Mouse (Mus musculus) forebrain, embryonic 12.5 days (tissue): ENCODE measurements around the gene Rrp7a. TPM values are rescaled to one million over a fixed set of nuclear protein-coding genes. Genes with fewer than 3 reads are reported as not detected.

Experiments
- ATAC-seq: fragments of 200-750 bp; cut with Nextera tagmentation; 2 replicates; pipeline ENCODE4 v1.8.0; 2017; ENCODE audit warnings: moderate TSS enrichment; ENCODE audit not compliant: low FRiP score
- H3K27ac ChIP-seq: fragments of 300-500 bp; sonication (generic); 2 replicates; pipeline ENCODE4 v1.5.1; 2016; ENCODE audit warnings: mild to moderate bottlenecking
- H3K27me3 ChIP-seq: fragments of 300-500 bp; sonication (generic); 2 replicates; pipeline ENCODE4 v1.6.1; 2016; ENCODE audit warnings: mild to moderate bottlenecking
- H3K36me3 ChIP-seq: fragments of 300-500 bp; sonication (generic); replicated peaks from 2 replicates; pipeline ENCODE4 v1.6.1; 2016; ENCODE audit warnings: mild to moderate bottlenecking
- H3K4me1 ChIP-seq: fragments of 300-500 bp; sonication (generic); 2 replicates; pipeline ENCODE4 v1.6.1; 2016
- H3K4me2 ChIP-seq: fragments of 300-500 bp; sonication (generic); 2 replicates; pipeline ENCODE4 v1.6.1; 2016; ENCODE audit warnings: mild to moderate bottlenecking, moderate library complexity
- H3K4me3 ChIP-seq: fragments of 300-500 bp; sonication (generic); replicated peaks from 2 replicates; pipeline ENCODE4 v1.5.1; 2016; ENCODE audit warnings: mild to moderate bottlenecking
- H3K9ac ChIP-seq: fragments of 300-500 bp; sonication (generic); 2 replicates; pipeline ENCODE4 v1.6.1; 2016; ENCODE audit warnings: mild to moderate bottlenecking
- H3K9me3 ChIP-seq: fragments of 300-500 bp; sonication (generic); 2 replicates; pipeline ENCODE4 v1.6.1; 2016
- WGBS: fragments of 180-500 bp; shearing (Covaris S2); methylation state at CpG from one replicate; pipeline ENCODE4 v1.1.7; 2016; 5-methylcytosine and 5-hydroxymethylcytosine counted together
- polyA plus RNA-seq: library from polyadenylated mRNA; unstranded; fragments of >200 nt; fragmentation: Nextera tagmentation; extraction: Ambion mirVana; gene quantifications from 2 replicates; pipeline ENCODE4 v1.2.1, GENCODE M21; 2016

The Rrp7a gene
- polyA plus RNA-seq, 1 experiment from 2014 or later = 64.8 TPM

GRCm38 (mm10) chr15:83164971-83165471 lies 42.4 kb upstream of the Rrp7a start:
- Histone ChIP-seq H3K9ac (no peak overlapping the region), H3K9me3 (no peaks in the 10 kb centered on the region), H3K27me3 (no peaks in the 10 kb centered on the region), H3K4me3 (no peak overlapping the region), H3K4me2 (no peak overlapping the region), H3K4me1 (peaks cover 14% of the 10 kb centered on the region), H3K27ac (0 out of 2 replicates have a peak overlapping the region, but pooled peaks have one; percentile 31), H3K36me3 (peaks cover 24% of the 10 kb centered on the region)
- 83% methylated on average over 5 of the region's 5 CpGs for WGBS
- ATAC-seq = no peak

DNA sequence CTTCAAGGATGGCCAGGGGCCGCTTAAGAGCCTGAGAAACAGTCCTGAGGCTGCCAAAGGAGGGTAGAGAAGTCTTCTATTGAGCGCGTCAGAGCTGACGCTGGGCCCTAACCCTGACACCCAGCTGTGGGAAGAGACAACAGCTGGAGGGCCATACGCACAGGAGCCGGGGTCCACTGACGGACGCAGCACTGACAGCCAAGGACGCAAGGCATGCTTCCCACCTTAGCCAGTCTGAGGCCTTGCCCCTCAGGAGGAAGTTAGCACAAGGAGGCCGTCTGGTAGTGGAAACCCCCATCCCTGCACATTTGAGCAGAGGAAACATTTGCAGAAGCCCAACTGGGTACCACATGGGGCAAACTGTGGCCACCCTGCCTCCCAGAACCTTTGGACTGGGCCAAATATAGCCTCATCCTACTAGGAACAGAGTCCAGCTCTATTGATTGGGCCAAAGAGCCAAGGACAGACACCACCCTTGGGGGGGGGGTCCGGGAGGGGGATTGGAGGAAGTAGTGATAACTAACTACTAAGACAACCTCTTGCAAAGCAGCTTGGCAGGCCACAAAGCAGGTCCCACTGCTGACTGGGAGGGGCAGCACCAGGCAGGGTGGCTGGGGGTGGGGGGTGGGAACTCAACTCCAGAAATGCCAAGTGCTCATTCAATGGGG lies 40.4 kb upstream of the Rrp7a start:
- H3K36me3 ChIP-seq = peaks cover 45% of the 10 kb centered on the region
- H3K27ac ChIP-seq = no peak overlapping the region
- no peaks in the 10 kb centered on the region for H3K27me3 ChIP-seq
- 89% methylated on average over 11 of the region's 11 CpGs for WGBS
- H3K4me1 ChIP-seq = peaks cover 9% of the 10 kb centered on the region
- H3K9ac ChIP-seq = no peak overlapping the region
- H3K9me3 ChIP-seq = no peaks in the 10 kb centered on the region
- no peak overlapping the region for H3K4me2 ChIP-seq
- no peak overlapping the region for H3K4me3 ChIP-seq
- no peak for ATAC-seq

DNA sequence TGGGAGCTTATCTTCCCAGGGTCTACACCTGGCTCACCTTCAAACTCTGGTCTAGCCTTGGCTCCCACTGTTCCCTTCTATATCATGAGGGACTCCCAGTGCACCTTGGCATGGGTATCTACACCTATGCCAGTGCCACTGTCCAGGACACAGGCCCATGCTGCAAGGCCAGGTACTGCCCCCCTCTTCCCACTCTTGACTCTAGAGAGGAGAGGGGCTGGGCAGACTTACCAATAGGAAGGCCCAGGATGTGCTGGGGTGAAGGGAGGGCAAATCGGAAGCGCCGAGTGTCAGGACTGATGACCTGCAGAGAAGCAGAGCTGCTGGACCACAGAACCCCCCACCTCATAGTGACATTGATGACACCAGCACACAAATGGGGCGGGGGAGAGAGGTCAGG lies 39.4 kb upstream of the Rrp7a start:
- Histone ChIP-seq H3K4me1 (peaks cover 9% of the 10 kb centered on the region), H3K27ac (no peak overlapping the region), H3K4me3 (no peak overlapping the region), H3K27me3 (no peaks in the 10 kb centered on the region), H3K9ac (no peak overlapping the region), H3K36me3 (peaks cover 54% of the 10 kb centered on the region), H3K4me2 (no peak overlapping the region), H3K9me3 (no peaks in the 10 kb centered on the region)
- ATAC-seq = no peak
- 89% methylated on average over 4 of the region's 4 CpGs for WGBS

DNA sequence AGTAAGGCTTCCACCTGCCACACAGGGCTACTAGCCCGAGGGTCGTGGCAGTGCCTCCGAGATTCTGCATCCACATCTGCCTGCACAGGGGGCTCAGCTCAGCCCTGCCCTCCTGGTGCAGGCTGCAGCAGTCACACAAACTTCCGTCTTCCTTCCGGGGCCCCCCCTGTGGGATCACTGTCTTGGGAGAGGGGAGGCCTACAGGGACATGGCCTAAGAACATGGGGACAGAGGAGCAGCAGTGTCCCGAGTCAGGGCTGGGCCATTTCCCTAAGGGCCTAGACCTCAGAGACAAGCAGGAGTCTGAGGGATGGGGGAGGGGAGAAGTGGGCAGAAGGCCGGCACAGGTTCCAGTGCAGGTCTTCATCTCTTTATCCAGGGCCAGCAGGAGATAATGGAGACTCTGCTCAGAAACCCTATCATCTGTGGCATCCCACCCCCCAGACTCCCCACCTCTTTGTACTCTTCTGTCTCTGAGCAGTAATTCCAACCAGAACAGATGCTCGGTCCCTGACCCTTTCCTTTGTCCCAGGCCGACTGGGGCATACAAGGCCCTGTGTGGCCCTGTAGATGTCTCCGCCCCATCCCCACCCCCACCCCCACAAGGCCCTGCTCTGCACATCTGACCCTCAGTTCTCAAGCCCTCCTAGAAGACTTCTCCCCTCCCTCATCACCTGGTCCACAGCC lies 38.6 kb upstream of the Rrp7a start:
- WGBS = 28% methylated on average over 10 of the region's 10 CpGs
- Histone ChIP-seq H3K4me2 (no peak overlapping the region), H3K36me3 (peaks cover 58% of the 10 kb centered on the region), H3K4me3 (no peak overlapping the region), H3K4me1 (peaks cover 9% of the 10 kb centered on the region), H3K27me3 (no peaks in the 10 kb centered on the region), H3K9ac (peak overlapping the region; percentile 21; the same call in 1 of the 2 replicates), H3K27ac (0 out of 2 replicates have a peak overlapping the region, but pooled peaks have one; percentile 19), H3K9me3 (no peaks in the 10 kb centered on the region)
- no peak; the same call in 1 of the 2 replicates for ATAC-seq

DNA sequence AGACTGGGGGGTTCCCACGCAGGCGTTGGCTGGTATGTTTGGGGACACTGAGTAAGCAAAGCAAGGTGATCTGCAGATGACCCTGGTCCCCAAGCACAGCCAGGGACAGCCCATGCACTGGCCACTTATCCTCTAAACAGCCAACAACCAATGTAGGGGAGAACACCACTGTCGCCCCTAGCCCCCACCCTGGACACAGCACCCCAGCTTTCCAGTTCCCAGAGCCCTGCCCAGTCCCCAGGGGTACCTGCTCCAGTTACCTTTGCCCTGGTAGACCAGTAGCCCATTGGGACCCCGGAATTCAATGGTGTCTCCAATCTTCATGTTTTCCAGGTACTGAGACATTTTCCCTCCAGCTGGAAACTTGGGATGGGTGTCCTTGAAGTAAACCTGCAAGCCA lies 38.0 kb upstream of the Rrp7a start:
- 96% methylated on average over 4 of the region's 4 CpGs for WGBS
- no peak overlapping the region for H3K27ac ChIP-seq
- H3K27me3 ChIP-seq = no peaks in the 10 kb centered on the region
- no peak overlapping the region for H3K9ac ChIP-seq
- peaks cover 58% of the 10 kb centered on the region for H3K36me3 ChIP-seq
- no peaks in the 10 kb centered on the region for H3K9me3 ChIP-seq
- peaks cover 9% of the 10 kb centered on the region for H3K4me1 ChIP-seq
- ATAC-seq = no peak
- no peak overlapping the region for H3K4me3 ChIP-seq
- no peak overlapping the region for H3K4me2 ChIP-seq

- 95% methylated on average over 9 of the region's 9 CpGs for WGBS
- ATAC-seq = no peak
- Histone ChIP-seq H3K4me3 (no peak overlapping the region), H3K27ac (no peak overlapping the region), H3K9me3 (no peaks in the 10 kb centered on the region), H3K36me3 (peaks cover 53% of the 10 kb centered on the region), H3K4me1 (peaks cover 9% of the 10 kb centered on the region), H3K4me2 (no peak overlapping the region), H3K9ac (no peak overlapping the region), H3K27me3 (no peaks in the 10 kb centered on the region)
Observed at GRCm38 (mm10) chr15:83159823-83160222, 37.2 kb upstream of the Rrp7a start.

GRCm38 (mm10) chr15:83158587-83159160 lies 36.1 kb upstream of the Rrp7a start:
- Histone ChIP-seq H3K27me3 (no peaks in the 10 kb centered on the region), H3K36me3 (peaks cover 57% of the 10 kb centered on the region), H3K9ac (no peak overlapping the region), H3K27ac (no peak overlapping the region), H3K4me2 (no peak overlapping the region), H3K9me3 (no peaks in the 10 kb centered on the region), H3K4me3 (no peak overlapping the region), H3K4me1 (peaks cover 9% of the 10 kb centered on the region)
- no peak for ATAC-seq
- WGBS = 90% methylated on average over 7 of the region's 7 CpGs

DNA sequence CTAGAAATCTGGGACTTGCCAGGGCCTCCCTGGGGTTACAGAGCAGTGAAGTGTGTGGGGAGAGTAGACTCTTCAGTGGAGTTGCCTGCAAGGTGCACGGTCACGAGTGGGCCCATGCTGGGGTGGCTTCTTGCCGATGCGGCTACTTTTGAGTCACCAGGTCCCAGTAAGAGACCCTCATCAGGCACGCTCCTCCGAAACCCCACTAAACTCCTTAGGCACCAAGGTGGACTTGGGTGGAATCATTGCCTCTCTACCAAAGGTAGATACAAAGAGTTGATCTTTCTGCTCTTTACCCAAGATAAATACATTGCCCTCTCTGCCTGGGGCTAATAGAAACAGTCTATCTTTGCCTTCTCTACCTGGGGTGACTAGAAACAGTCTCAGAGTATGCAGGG lies 35.1 kb upstream of the Rrp7a start:
- no peaks in the 10 kb centered on the region for H3K27me3 ChIP-seq
- no peaks in the 10 kb centered on the region for H3K9me3 ChIP-seq
- no peak overlapping the region for H3K27ac ChIP-seq
- 95% methylated on average over 6 of the region's 6 CpGs for WGBS
- H3K36me3 ChIP-seq = peaks cover 59% of the 10 kb centered on the region
- no peak overlapping the region for H3K4me2 ChIP-seq
- H3K4me1 ChIP-seq = peaks cover 9% of the 10 kb centered on the region
- no peak overlapping the region for H3K9ac ChIP-seq
- H3K4me3 ChIP-seq = no peak overlapping the region
- no peak for ATAC-seq

- H3K27ac ChIP-seq = no peak overlapping the region
- 70% methylated on average over 11 of the region's 11 CpGs for WGBS
Observed at GRCm38 (mm10) chr15:83156929-83157666, 34.5 kb upstream of the Rrp7a start.

GRCm38 (mm10) chr15:83155672-83156419 lies 33.2 kb upstream of the Rrp7a start:
- no peak overlapping the region for H3K4me3 ChIP-seq
- H3K4me2 ChIP-seq = no peak overlapping the region
- no peaks in the 10 kb centered on the region for H3K9me3 ChIP-seq
- 87% methylated on average over 6 of the region's 6 CpGs for WGBS
- peak overlapping the region; percentile 9; the same call in 1 of the 2 replicates for H3K9ac ChIP-seq
- no peaks in the 10 kb centered on the region for H3K27me3 ChIP-seq
- no peak overlapping the region for H3K27ac ChIP-seq
- no peak for ATAC-seq
- H3K4me1 ChIP-seq = peaks cover 1% of the 10 kb centered on the region; the same call in 1 of the 2 replicates
- peaks cover 52% of the 10 kb centered on the region for H3K36me3 ChIP-seq

More at GRCm38 (mm10) chr15:83156929-83157666, 34.5 kb upstream of the Rrp7a start:
- Histone ChIP-seq H3K27me3 (no peaks in the 10 kb centered on the region), H3K4me3 (no peak overlapping the region), H3K9me3 (no peaks in the 10 kb centered on the region), H3K4me1 (peaks cover 9% of the 10 kb centered on the region), H3K4me2 (no peak overlapping the region), H3K36me3 (peaks cover 57% of the 10 kb centered on the region), H3K9ac (no peak overlapping the region)
- ATAC-seq = no peak

- Histone ChIP-seq H3K9ac (no peak overlapping the region), H3K4me2 (no peak overlapping the region), H3K36me3 (peaks cover 37% of the 10 kb centered on the region), H3K27me3 (no peaks in the 10 kb centered on the region), H3K4me3 (no peak overlapping the region), H3K4me1 (peaks cover 7% of the 10 kb centered on the region; the same call in 1 of the 2 replicates), H3K9me3 (no peaks in the 10 kb centered on the region), H3K27ac (no peak overlapping the region)
- no peak for ATAC-seq
- WGBS = 94% methylated on average over 7 of the region's 7 CpGs
Observed at GRCm38 (mm10) chr15:83154309-83154708, 31.7 kb upstream of the Rrp7a start.
